Mouse (Mus musculus) bone marrow, adult 2 months (tissue): ENCODE data around the gene Dusp7.

Source experiments
- CTCF ChIP-seq: fragments of 200-500 bp; IDR thresholded peaks from 2 replicates; pipeline ENCODE4 v1.5.1; 2011; ENCODE audit warnings: low read length, control low read depth; ENCODE audit not compliant: control insufficient read depth, insufficient read depth
- POLR2A ChIP-seq: fragments of 200-500 bp; IDR thresholded peaks from 2 replicates; pipeline ENCODE4 v1.6.1; 2011; ENCODE audit warnings: low read depth, mild to moderate bottlenecking, control low read depth, low read length, borderline replicate concordance; ENCODE audit not compliant: control insufficient read depth

DNA sequence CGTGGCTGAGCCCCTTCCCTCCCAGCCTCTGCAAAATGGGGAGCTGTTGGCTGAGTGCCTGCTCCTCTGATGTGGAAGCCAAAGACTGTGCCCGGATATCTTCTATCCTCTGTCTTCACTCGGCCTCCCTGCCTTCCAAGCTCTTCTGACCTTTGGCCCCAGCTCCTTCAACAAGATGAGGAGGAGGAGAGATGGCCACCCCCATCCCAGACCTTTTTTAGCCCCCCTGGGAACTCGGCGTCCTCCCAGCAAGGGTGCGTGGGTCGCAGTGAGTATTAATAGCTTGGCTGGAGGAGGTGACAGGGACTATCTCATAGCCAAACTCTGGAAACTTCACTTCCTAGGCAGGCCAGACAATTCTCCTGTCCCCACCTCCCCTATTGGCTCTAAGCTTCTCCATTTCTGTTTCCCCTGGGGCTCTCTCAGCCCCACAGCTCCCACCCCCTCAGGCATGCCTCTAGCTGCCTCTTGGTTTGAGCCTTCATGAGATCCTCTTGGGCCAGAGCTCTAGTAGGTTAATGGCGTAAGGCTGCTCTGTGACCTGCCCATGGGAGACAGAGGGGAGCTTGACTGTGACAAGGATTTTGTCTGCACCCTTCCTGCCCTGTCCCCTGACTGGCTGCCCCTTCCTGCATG, 38.1 kb downstream of the Dusp7 start:
- no peak for TF ChIP-seq POLR2A
- TF ChIP-seq CTCF: no peak
